Mouse (Mus musculus) ES-E14 (cell line): ENCODE measurements around the gene Stpg2. TPM values are rescaled to one million over a fixed set of nuclear protein-coding genes. Genes with fewer than 3 reads are reported as not detected.

ENCODE experiments used
- DNase-seq: peaks from one replicate; pipeline ENCODE4 v3.0.0-alpha.2; 2013; ENCODE audit warnings: low read depth, low spot score
- H3K27ac ChIP-seq: 2 replicates; pipeline ENCODE4 v1.5.1; 2012; ENCODE audit warnings: low read depth, mild to moderate bottlenecking, low read length, moderate library complexity, mixed read lengths; ENCODE audit not compliant: poor library complexity, insufficient read depth, severe bottlenecking
- H3K36me3 ChIP-seq: 2 replicates; pipeline ENCODE4 v1.6.1; 2012; ENCODE audit warnings: mild to moderate bottlenecking, low read length, moderate library complexity, mixed read lengths; ENCODE audit not compliant: control insufficient read depth, poor library complexity, insufficient read depth, severe bottlenecking
- H3K4me1 ChIP-seq, 2 experiments: fragments of 150-350 bp in 1 of 2; sonication (generic) in 1 of 2; 2 replicates each; pipeline ENCODE4 v1.6.1; 2012; ENCODE audit warnings: low read length in 2 of 2, mild to moderate bottlenecking in 1 of 2, mixed read lengths in 1 of 2; ENCODE audit not compliant: control insufficient read depth in 2 of 2, insufficient read depth in 2 of 2, poor library complexity in 1 of 2
- H3K4me3 ChIP-seq, 2 experiments: fragments of 150-350 bp in 1 of 2; sonication (generic) in 1 of 2; 2 replicates each; pipeline ENCODE4 v1.5.1; 2012; ENCODE audit warnings: low read length in 2 of 2, low read depth in 1 of 2, mild to moderate bottlenecking in 1 of 2, mixed read lengths in 1 of 2; ENCODE audit not compliant: insufficient read depth in 1 of 2, poor library complexity in 1 of 2, severe bottlenecking in 1 of 2
- H3K9ac ChIP-seq: 2 replicates; pipeline ENCODE4 v1.6.1; 2012; ENCODE audit warnings: low read depth, mild to moderate bottlenecking, low read length, mixed read lengths; ENCODE audit not compliant: poor library complexity, insufficient read depth, severe bottlenecking
- H3K9me3 ChIP-seq: fragments of 150-350 bp; sonication (generic); 2 replicates; pipeline ENCODE4 v1.6.1; 2012; ENCODE audit warnings: low read depth, mild to moderate bottlenecking, low read length; ENCODE audit not compliant: control insufficient read depth, insufficient read depth
- CHD2 ChIP-seq: IDR thresholded peaks from 2 replicates; pipeline ENCODE4 v1.6.1; 2014; ENCODE audit warnings: mild to moderate bottlenecking, low read depth, low read length, inconsistent platforms
- HCFC1 ChIP-seq: IDR thresholded peaks from 2 replicates; pipeline ENCODE4 v1.6.1; 2012; ENCODE audit warnings: low read length, inconsistent platforms, borderline replicate concordance; ENCODE audit not compliant: insufficient read depth
- MAFK ChIP-seq: IDR thresholded peaks from 2 replicates; pipeline ENCODE4 v1.6.1; 2014; ENCODE audit warnings: mild to moderate bottlenecking, low read depth, low read length, inconsistent platforms; ENCODE audit not compliant: insufficient read depth
- ZC3H11A ChIP-seq: IDR thresholded peaks from 2 replicates; pipeline ENCODE4 v1.6.1; 2012; ENCODE audit warnings: low read depth, mild to moderate bottlenecking, inconsistent platforms, low read length, borderline replicate concordance
- ZNF384 ChIP-seq: IDR thresholded peaks from 2 replicates; pipeline ENCODE4 v1.6.1; 2012; ENCODE audit warnings: low read depth, low read length, inconsistent platforms
- in situ Hi-C, 2 experiments: fragments of 600-800 bp; cut with MboI; formaldehyde crosslinking; loops; one replicate each; pipeline ENCODE4 v1.15.1; 2025; ENCODE audit warnings: low sequenced_read_pairs in 2 of 2, inconsistent platforms in 1 of 2; ENCODE audit not compliant: unreplicated experiment in 2 of 2
- total RNA-seq: library from RNA; depleted of rRNA; stranded (reverse); fragments of 300-350 nt; gene quantifications from 2 replicates; pipeline ENCODE4 v1.2.3, GENCODE M21; 2012

The Stpg2 gene
- total RNA-seq, 1 experiment: not detected

DNA sequence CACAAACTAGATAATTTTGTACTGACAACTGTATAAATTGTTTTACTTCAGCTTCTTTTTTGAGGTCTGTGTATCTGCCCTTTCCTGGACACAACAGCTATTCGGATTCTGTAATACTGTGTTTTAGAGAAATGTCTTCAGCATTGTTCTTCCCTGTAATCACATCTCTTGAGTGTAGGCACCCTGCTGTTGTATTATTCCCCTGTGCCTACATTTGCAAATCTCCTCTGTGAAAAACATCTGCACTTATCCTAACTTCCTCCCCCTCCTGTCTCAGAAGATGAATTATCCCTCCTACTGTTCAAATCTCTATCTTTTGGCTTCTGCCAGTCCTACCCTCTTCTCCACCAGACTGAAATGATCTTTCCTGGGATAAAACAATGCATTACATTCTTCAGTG lies 28.6 kb upstream of the Stpg2 start:
- DNase-seq: no peak
- Histone ChIP-seq H3K9ac (no peak overlapping the region), H3K9me3 (peaks cover 13% of the 10 kb centered on the region), H3K36me3 (no peaks in the 10 kb centered on the region), H3K4me1 (no peaks in the 10 kb centered on the region), H3K4me3 (no peak overlapping the region), H3K27ac (no peak overlapping the region)
- in situ Hi-C loops: loop anchor here in 1 of 2 experiments (25.0 kb wide), 1 partner anchor 540 kb away; no protein-coding TSS in a partner anchor
- TF ChIP-seq HCFC1: no peak
- no peak for TF ChIP-seq CHD2
- no peak for TF ChIP-seq ZC3H11A
- TF ChIP-seq MAFK: no peak
- TF ChIP-seq ZNF384: no peak

DNA sequence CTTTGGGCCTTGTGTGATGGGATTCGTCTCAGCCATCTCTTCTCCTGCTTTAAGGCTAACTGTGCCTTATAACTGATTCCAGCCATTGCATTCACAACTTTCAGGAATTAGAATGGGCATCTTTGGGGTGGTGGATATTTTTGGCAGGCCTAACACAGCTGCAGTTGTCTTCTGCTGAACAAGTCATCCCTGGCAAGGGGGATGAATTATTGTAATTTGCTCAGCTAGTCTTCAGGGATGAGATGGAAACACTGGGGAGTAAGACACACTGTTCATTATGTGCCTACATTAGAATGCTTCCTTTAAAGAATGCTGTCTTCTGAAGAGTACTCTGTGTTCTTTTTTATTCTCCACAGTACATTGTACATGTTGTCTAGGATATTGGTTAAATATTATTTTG lies 14.0 kb upstream of the Stpg2 start:
- Histone ChIP-seq H3K4me3 (no peak overlapping the region), H3K36me3 (no peaks in the 10 kb centered on the region), H3K9me3 (no peaks in the 10 kb centered on the region), H3K27ac (no peak overlapping the region), H3K4me1 (no peaks in the 10 kb centered on the region), H3K9ac (no peak overlapping the region)
- DNase-seq: no peak
- in situ Hi-C loops: loop anchor here in 1 of 2 experiments (25.0 kb wide), 1 partner anchor 554 kb away; no protein-coding TSS in a partner anchor
- TF ChIP-seq ZNF384 (no peak), MAFK (no peak), CHD2 (no peak), ZC3H11A (no peak), HCFC1 (no peak)

DNA sequence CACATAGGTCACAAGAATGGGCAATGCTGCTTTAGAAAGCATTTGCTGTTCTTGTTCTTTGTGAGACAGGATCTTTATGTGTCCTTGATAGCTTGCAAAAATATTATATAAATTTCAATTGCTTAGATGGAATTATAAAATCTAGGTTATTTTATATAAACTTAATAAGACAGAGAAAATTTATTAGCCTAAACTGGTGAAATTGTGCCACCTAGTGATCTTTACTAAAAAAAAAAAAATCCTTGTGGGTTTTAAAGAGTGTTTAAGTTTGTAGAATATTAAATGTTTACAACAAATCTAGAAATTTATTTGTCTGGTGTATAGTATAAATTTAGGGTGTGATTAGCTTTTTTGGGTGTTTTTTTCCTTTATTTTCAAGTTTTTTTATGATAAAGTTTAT lies 11.6 kb upstream of the Stpg2 start:
- no peak overlapping the region for H3K27ac ChIP-seq

DNA sequence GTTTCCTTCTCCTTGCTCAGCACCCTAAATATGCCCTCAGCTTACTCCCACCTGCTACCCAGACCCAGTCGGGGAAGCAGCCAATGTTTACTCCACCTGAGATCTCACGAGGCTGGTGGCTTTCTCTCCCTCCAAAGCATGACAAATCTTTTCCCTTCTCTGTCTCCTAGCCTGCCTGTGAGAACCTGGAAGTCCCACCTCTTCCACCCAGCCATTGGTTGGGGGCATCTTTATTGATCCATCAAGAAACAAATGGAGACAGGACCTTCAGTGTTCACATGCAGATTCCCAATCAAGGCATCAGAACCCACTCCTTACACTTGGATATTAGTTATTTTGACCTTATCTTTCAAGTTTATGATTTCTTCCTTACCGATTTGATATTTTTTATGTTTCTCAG lies 7.1 kb upstream of the Stpg2 start:
- Histone ChIP-seq H3K9ac (no peak overlapping the region), H3K4me3 (peak overlapping the region; percentile 19 to 36; a peak in 2 of 4 replicates), H3K36me3 (no peaks in the 10 kb centered on the region), H3K4me1 (no peaks in the 10 kb centered on the region), H3K9me3 (no peaks in the 10 kb centered on the region), H3K27ac (no peak overlapping the region)
- no peak for DNase-seq
- TF ChIP-seq ZNF384 (no peak), ZC3H11A (no peak), MAFK (no peak), CHD2 (no peak), HCFC1 (no peak)
- in situ Hi-C loops: loop anchor here in 1 of 2 experiments (25.0 kb wide), 1 partner anchor 561 kb away; no protein-coding TSS in a partner anchor

More for the DNA sequence above, 11.6 kb upstream of the Stpg2 start:
- H3K9me3 ChIP-seq: no peaks in the 10 kb centered on the region
- no peak overlapping the region for H3K4me3 ChIP-seq
- in situ Hi-C loops: loop anchor here in 1 of 2 experiments (25.0 kb wide), 1 partner anchor 557 kb away; no protein-coding TSS in a partner anchor
- H3K36me3 ChIP-seq: no peaks in the 10 kb centered on the region
- DNase-seq: no peak
- no peaks in the 10 kb centered on the region for H3K4me1 ChIP-seq
- H3K9ac ChIP-seq: no peak overlapping the region
- TF ChIP-seq HCFC1 (no peak), ZC3H11A (no peak), MAFK (no peak), CHD2 (no peak), ZNF384 (no peak)

DNA sequence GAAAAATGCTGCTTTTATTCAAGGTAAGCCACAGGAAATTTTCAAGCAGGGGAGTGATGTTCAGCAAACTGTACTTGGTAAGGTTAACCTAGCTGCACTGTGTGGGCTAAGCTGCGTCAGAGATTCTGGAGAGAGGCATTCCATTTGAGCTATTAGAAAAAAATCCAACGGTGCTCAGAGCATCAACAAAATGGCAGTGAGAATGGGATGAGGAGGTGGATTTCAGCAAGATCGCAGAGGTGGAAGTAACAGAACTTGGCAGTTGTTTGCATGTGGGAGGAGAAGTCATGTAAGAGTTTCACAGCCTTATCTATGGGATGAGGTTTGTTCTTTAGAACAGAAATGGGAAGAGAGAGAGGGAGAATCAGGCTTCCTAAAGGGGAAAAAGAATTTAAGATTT lies 5.2 kb upstream of the Stpg2 start:
- Histone ChIP-seq H3K27ac (no peak overlapping the region), H3K9me3 (no peaks in the 10 kb centered on the region), H3K9ac (no peak overlapping the region), H3K4me3 (no peak overlapping the region), H3K4me1 (no peaks in the 10 kb centered on the region), H3K36me3 (no peaks in the 10 kb centered on the region)
- TF ChIP-seq MAFK: no peak
- in situ Hi-C loops: no loop called here
- DNase-seq: no peak
